Mouse (Mus musculus) kidney, adult 2 months (tissue): Measurements from ENCODE around the gene Wnk4. TPM values are rescaled to one million over a fixed set of nuclear protein-coding genes. Genes with fewer than 3 reads are reported as not detected.

ENCODE experiments used
- DNase-seq: peaks from one replicate; pipeline ENCODE4 v3.0.0; 2021
- H3K27ac ChIP-seq: fragments of 200-500 bp; 2 replicates; pipeline ENCODE4 v1.5.1; 2012; ENCODE audit warnings: low read depth, low read length, control low read depth, inconsistent platforms; ENCODE audit not compliant: insufficient read depth
- H3K27me3 ChIP-seq: fragments of 200-500 bp; replicated peaks from 2 replicates; pipeline ENCODE4 v1.6.1; 2012; ENCODE audit warnings: mild to moderate bottlenecking, moderate library complexity, low read length, inconsistent platforms; ENCODE audit not compliant: control insufficient read depth, insufficient read depth
- H3K36me3 ChIP-seq: fragments of 200-500 bp; 2 replicates; pipeline ENCODE4 v1.6.1; 2012; ENCODE audit warnings: mild to moderate bottlenecking, moderate library complexity, low read length, inconsistent platforms; ENCODE audit not compliant: control insufficient read depth, insufficient read depth
- H3K4me1 ChIP-seq: fragments of 200-500 bp; 2 replicates; pipeline ENCODE4 v1.6.1; 2011; ENCODE audit warnings: low read length; ENCODE audit not compliant: control insufficient read depth, insufficient read depth
- H3K4me3 ChIP-seq: fragments of 200-500 bp; 2 replicates; pipeline ENCODE4 v1.5.1; 2011; ENCODE audit warnings: mild to moderate bottlenecking, low read depth, low read length, control low read depth; ENCODE audit not compliant: insufficient read depth
- CTCF ChIP-seq: fragments of 200-500 bp; conservative IDR thresholded peaks from 2 replicates; pipeline ENCODE4 v1.5.1; 2011; ENCODE audit warnings: low read depth, mild to moderate bottlenecking, control low read depth, low read length, moderate library complexity, mixed read lengths; ENCODE audit not compliant: insufficient read depth, insufficient read length
- POLR2A ChIP-seq: fragments of 200-500 bp; IDR thresholded peaks from one replicate; pipeline ENCODE4 v1.6.1; 2011; ENCODE audit warnings: low read depth, low read length, control low read depth
- WGBS: fragments of 180-500 bp; shearing (Covaris S2); methylation state at CpG from one replicate; pipeline ENCODE4 v1.1.7; 2018; 5-methylcytosine and 5-hydroxymethylcytosine counted together
- polyA plus RNA-seq: library from polyadenylated mRNA; depleted of rRNA; stranded (reverse); fragments of >200 nt; gene quantifications from 2 replicates; pipeline ENCODE4 v1.2.3, GENCODE M21; 2012

The Wnk4 gene
- polyA plus RNA-seq, 1 experiment, result 160 TPM

- TF ChIP-seq CTCF (no peak), POLR2A (peak; percentile 78)
- H3K27ac ChIP-seq, result peak within 1 kb of the TSS; percentile 94
- WGBS, result under 1% methylated on average over 40 of the region's 40 CpGs
- H3K36me3 ChIP-seq, result no peaks in the 10 kb centered on the region
- peak; percentile 91 for DNase-seq
- H3K4me1 ChIP-seq, result peaks cover 5% of the 10 kb centered on the region; the same call in 1 of the 2 replicates
- H3K27me3 ChIP-seq, result no peaks in the 10 kb centered on the region
- H3K4me3 ChIP-seq, result peak within 1 kb of the TSS; percentile 95
Measured at GRCm38 (mm10) chr11:101253613-101254389, 6.6 kb upstream of the Wnk4 start, which contains the start of gene Vps25. Gene Vps25, plus strand, starts transcription at chr11:101253707.

GRCm38 (mm10) chr11:101255826-101256775, 4.3 kb upstream of the Wnk4 start:
- TF ChIP-seq CTCF, result no peak
- TF ChIP-seq POLR2A, result no peak
- Histone ChIP-seq H3K4me1 (peaks cover 10% of the 10 kb centered on the region; the same call in 1 of the 2 replicates), H3K27ac (no peak overlapping the region), H3K4me3 (no peak overlapping the region), H3K36me3 (no peaks in the 10 kb centered on the region), H3K27me3 (no peaks in the 10 kb centered on the region)
- 84% methylated on average over 13 of the region's 13 CpGs for WGBS
- DNase-seq, result no peak

GRCm38 (mm10) chr11:101259261-101259712, 1.1 kb upstream of the Wnk4 start:
- peak; percentile 76 for DNase-seq
- H3K27ac ChIP-seq, result peak overlapping the region; percentile 63
- TF ChIP-seq CTCF (no peak), POLR2A (no peak)

GRCm38 (mm10) chr11:101260826-101261380, 536 bp downstream of the Wnk4 start:
- Histone ChIP-seq H3K36me3 (peaks cover 3% of the 10 kb centered on the region; the same call in 1 of the 2 replicates), H3K27ac (peak overlapping the region; percentile 88), H3K27me3 (no peaks in the 10 kb centered on the region), H3K4me1 (peaks cover 14% of the 10 kb centered on the region), H3K4me3 (peak overlapping the region; percentile 96)
- 1% methylated on average over 30 of the region's 30 CpGs for WGBS
- TF ChIP-seq CTCF (no peak), POLR2A (no peak)
- DNase-seq, result no peak

More at GRCm38 (mm10) chr11:101259261-101259712, 1.1 kb upstream of the Wnk4 start:
- H3K36me3 ChIP-seq, result no peaks in the 10 kb centered on the region; the same call in 1 of the 2 replicates
- peaks cover 14% of the 10 kb centered on the region for H3K4me1 ChIP-seq
- 10% methylated on average over 6 of the region's 6 CpGs for WGBS
- H3K4me3 ChIP-seq, result peak overlapping the region; percentile 96; the same call in 1 of the 2 replicates
- H3K27me3 ChIP-seq, result no peaks in the 10 kb centered on the region

GRCm38 (mm10) chr11:101262272-101262967, 2.1 kb downstream of the Wnk4 start:
- WGBS, result 11% methylated on average over 24 of the region's 24 CpGs
- Histone ChIP-seq H3K27ac (peak overlapping the region; percentile 62), H3K4me3 (peak overlapping the region; percentile 96), H3K36me3 (peaks cover 3% of the 10 kb centered on the region; the same call in 1 of the 2 replicates), H3K27me3 (no peaks in the 10 kb centered on the region), H3K4me1 (peaks cover 14% of the 10 kb centered on the region)
- TF ChIP-seq POLR2A, result no peak
- no peak for TF ChIP-seq CTCF
- no peak for DNase-seq

GRCm38 (mm10) chr11:101263138-101263988, 3.0 kb downstream of the Wnk4 start:
- no peak for TF ChIP-seq POLR2A
- no peak for TF ChIP-seq CTCF
- Histone ChIP-seq H3K4me1 (peaks cover 14% of the 10 kb centered on the region), H3K27ac (peak overlapping the region; percentile 37), H3K4me3 (peak overlapping the region; percentile 96), H3K36me3 (peaks cover 3% of the 10 kb centered on the region; the same call in 1 of the 2 replicates), H3K27me3 (no peaks in the 10 kb centered on the region)
- WGBS, result 36% methylated on average over 32 of the region's 32 CpGs
- DNase-seq, result peak; percentile 54
